Mouse (Mus musculus): ENCODE measurements around the gene Chchd1.

Chchd1 gene

DNA sequence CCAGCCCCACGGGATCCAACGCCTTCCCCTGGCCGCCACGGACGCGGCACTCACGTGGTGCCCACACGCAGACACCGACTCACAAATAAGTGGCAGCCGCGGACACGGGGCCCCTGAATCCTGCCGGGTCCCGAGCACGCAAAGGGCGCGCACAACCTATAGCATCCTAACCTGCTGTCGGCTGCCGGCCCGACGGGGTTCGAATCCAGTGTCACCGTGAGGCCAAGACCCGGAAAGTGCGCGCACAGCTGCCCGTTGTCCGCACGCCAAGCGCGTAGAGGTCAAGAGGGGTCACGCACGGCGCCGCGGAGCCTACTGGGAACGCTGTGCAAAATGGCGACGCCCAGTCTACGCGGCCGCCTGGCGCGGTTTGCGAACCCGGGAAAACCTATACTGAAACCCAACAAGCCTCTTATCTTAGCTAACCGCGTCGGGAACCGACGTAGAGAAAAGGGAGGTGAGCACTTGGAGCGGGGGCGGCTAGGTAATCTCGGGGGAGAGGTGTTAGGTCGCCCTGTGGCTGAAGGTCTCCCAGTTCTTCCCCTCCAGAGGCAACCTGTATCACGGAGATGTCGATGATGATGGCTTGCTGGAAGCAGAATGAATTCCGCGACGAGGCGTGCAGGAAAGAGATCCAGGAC lies at the start of gene Chchd1:
Gene Chchd1, plus strand, starts transcription at position 266 of the 641 bp plus-strand sequence.
- peak; percentile 94 for DNase-seq (ENCODE audit: extremely low spot score, low spot score)

DNA sequence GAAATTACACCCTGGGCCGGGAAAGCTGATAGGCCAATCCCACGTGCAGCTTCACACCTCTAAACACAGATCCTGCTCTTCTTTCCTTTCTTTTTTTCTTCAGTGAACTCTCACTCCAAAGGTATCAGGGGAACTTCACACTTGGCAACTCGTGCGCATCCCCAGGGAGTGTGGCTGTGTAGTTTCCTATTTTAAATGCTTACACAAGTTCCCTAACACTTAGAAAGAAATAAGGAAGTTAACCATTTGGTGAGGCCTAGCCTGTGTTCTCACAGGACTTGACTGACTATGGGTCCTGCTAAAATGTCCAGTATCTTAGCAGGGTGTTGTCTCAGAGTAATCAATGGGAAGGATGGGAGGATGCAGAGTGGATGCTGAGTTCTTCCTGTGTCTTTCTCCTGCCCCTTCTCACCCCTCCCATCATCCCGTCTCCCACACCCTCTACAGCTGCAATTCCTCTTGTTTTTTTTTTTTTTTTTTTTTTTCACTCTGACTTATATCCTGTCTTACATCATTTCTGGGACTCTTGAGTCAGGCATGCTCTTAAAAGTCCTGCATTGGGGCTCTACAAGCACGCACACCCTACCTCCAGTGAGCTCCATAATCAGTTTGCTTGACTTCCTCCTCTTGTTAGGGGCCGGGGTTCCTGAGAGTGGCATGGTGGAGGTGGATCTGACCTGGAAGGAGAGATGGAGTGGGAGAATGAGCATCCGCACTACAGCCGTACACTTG lies 48.0 kb upstream of the Chchd1 start:
- DNase-seq (ENCODE audit: extremely low spot score, low spot score) = no peak

DNA sequence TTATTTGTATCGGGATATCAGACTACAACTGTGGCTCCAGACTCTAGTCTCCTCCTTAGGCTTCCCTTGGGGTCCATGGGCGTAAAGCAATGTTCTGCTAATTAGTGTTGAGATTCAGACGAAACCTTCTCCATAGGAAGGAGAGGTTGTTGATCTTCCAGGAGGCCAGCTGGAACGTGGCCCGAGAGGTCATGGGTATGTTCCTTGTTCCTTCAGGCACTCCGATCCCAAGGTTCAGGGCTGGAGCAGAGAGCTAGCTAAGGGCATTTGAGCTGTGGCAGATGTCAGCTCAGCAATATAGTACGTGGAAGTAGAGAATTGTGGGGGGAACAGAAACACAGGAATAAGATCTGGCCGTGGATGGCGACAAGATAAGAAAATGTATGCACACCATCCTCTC lies 47.1 kb upstream of the Chchd1 start:
- no peak for DNase-seq (ENCODE audit: extremely low spot score, low spot score)

DNA sequence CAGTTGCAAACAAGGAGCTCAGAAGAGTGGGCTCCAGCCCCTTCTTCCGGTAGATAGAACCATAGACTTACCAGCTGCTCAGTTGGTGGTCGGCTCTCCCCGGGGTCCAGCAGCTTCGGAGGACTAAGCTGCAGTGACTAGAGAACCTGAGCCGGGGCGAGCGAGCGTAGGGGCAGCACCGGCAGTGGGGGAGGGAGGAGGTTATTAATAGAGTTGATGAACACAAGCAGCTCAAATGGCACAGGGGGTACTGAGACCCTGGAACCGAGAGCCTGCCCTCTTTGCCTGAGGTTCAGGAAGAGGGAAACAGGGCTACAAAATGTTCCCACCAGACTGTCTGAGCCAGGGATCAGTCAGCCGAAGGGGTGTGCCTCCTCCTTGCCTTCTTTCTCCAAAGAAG lies 46.4 kb upstream of the Chchd1 start, which contains the start of gene Myoz1:
Gene Myoz1, minus strand, starts transcription at position 180 of the 400 bp plus-strand sequence.
- DNase-seq (ENCODE audit: extremely low spot score, low spot score) = no peak

DNA sequence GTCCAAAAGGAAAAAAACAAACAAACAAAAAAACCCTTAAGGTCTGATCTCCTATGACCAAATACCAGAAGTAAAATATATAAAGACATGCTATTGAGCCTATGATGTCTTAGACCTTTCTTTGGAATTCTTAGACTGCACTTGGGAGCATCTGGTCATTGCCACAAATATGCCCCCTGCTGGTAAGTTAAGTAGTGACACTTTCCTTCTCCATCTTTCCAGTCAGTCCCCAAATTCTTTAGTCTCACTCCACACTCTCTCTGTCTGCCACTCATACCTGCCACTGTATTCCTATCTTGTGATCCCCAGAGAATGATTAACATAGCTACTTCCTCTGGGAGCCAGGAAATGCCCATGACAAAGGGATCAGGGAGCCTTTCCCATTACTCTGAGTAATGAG lies 44.5 kb upstream of the Chchd1 start:
- DNase-seq (ENCODE audit: extremely low spot score, low spot score) = peak; percentile 34

DNA sequence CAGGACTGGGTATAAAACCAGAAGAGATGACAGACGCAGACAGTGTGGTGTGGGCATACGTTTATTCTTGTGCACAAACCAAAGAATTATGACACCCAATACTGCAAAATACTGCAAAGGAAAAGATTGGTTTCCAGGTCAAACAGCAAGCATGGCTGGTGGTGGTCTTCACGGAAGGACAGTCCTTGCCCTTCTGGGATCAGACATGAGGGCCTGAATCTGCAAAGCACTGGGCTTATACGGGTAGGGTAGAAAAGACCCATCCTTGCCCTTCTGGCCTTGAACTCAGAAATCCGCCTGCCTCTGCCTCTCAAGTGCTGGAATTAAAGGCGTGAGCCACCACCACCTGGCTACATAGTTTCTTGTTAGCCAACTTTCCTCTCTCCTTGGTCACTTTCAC lies 43.9 kb upstream of the Chchd1 start:
- no peak for DNase-seq (ENCODE audit: extremely low spot score, low spot score)

DNA sequence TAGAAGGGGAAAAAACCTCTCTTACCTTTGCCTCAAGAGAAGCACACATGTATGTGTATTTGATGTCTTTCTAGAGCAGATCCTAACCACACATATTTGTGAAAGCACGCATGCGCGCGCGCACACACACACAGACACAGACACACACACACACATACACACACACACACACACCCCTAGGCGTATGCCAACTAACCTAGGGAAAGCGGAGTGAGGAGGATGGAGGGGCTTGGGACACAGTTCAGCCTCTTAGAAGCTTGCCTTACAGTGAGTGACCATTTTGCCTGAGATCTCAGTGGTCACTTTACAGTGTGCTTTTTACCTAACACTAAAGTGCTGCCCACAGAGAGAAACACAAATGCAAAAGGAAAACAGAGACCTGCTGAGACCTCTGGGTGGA lies 43.1 kb upstream of the Chchd1 start:
- no peak for DNase-seq (ENCODE audit: extremely low spot score, low spot score)

DNA sequence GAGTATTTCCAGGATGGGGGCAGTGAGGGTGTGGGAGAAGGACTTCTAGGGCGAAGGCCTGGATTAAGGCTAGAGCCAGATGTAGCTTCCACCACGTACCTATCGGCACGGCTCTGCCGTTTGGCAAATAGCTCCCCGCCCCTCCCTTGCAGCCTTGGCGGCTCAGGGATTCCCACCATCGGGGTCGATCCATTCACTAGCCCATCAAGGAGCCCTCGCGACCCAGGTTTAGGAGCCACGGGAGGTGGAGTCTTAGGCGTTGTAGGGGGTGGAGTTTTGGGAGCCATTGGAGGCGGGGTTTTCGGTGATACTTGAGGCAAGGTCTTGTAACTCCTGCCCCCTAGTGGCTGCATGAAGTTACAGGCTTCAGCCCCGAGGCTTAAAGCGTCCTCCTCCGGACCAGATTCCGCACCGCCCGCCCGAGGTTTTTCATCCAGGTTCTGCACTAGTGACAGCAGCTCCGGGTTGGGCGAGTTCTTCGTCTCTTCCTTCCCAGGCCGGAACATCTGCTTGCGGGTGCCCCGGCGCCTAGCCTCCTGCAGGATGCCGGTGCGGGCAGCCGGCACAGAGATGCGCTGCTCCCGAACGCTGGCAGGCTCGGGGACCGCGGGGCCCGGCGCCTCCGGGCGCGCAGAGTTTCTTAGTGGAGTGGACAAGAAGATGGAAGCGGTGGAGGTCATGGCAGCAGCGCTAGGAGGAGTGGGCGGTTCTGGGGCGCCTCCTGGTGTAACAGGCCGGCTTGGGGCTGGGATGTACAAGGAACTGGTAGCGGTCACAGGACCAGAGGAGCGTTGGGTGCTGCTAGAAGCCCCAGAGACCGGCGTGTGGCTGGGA lies 41.8 kb upstream of the Chchd1 start:
- peak; percentile 91 for DNase-seq (ENCODE audit: extremely low spot score, low spot score)

DNA sequence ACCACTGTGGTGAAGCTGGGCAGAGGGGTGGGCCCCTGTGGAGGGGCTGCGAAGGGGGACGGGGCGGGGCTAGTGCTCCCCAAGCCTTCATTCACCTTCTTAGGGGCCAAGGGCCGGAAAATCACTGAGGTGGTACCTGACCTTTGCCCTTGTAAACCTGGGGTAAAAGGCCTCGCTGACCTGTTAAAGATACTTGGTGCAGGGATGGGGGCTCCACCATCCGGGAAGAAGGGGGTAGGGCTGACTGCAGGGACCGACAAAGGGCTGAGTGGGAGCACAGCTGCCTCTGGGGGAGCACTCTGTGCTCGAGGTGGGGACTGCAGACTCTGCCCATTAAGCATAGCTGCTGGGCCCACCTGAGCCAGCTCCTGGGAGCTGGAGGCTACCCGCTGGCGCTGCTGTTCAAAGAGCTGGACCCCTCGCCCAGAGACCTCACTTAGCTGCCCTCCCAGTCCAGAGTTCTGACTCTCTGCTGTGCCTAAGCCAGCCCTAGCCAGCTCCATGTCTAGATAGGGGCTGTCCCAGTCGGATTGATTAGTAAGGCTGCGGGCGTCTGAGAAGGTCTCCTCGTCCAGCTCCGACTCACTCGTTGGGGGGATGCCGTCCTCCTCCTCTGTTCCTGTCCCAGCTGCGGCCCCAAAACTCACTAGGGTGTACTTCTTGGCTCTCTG lies 41.0 kb upstream of the Chchd1 start:
- DNase-seq (ENCODE audit: extremely low spot score, low spot score) = no peak

DNA sequence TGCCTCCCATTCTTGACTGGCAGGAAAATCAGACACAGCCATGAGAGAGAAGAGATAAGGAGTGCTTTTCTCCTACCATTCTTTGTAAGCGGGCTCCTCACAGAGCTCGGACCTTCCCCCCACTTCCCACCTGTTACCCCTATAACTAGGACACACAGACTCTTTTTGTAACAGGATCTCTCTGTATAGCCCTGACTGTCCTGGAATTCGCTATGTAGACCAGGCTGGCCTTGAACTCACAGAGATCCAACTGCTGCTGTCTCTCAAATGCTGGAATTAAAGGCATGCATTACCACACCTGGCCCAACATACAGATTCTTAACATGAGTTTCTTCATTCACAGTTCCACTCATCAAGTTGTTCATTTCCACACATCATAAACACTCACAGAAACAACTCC lies 40.1 kb upstream of the Chchd1 start:
- DNase-seq (ENCODE audit: extremely low spot score, low spot score) = no peak

DNA sequence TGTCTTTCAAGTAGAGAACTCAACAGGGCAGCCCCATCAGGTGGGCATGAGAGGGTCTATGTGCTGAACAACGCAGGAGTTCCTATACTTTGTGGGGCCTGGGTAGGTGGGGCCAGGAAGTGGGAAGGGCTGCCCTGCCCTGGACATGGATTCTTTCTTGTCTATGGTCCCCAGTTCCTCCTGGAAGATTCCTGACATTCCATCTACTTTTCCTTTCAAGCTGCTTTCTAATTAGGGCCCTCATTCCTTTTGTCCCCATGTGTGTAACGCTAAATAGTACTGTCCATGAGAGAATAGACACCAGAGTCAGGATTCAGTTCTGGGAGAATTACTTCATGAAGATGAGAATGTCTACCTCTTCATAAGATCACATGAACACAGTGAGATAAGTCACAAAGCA lies 39.2 kb upstream of the Chchd1 start:
- no peak for DNase-seq (ENCODE audit: extremely low spot score, low spot score)

DNA sequence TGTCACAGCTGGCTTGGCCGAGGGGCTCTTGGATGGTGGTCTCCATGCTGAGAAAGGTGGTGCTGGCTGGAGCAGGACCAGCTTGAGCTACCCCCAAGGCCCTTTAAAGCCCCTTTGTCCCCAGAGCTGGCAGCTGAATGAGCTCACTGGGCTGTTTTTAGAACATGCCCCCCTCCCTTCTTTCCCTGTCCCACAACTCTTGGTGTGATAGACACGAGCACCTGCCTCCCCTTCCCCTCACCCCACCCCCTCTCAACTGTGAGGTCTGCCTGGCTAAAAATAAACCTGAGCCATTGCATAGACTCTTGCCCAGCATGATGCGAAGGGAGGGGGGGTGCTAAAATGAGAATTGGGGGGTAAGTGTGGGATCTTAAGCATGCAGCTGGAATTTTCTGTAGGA lies 38.4 kb upstream of the Chchd1 start:
- DNase-seq (ENCODE audit: extremely low spot score, low spot score) = no peak

DNA sequence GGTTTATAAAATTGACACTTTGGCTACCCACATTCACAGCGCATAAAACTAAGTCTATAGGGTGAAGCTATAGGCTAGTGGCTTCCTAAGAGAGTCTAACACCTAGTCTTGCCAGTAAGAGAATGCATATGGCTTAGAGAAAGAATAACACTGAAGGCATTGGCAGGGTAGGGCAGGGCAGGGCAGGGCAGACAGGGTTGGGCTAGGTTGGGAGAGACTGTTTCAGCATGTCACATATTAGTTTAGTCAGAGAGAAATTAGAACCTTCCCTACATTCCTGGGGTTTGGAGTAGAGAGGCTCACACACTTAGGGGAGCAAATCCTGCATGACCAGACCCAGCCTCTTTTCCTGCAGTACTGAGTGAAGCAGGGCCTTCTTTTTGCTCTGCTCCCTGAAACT lies 35.3 kb upstream of the Chchd1 start:
- no peak for DNase-seq (ENCODE audit: extremely low spot score, low spot score)

DNA sequence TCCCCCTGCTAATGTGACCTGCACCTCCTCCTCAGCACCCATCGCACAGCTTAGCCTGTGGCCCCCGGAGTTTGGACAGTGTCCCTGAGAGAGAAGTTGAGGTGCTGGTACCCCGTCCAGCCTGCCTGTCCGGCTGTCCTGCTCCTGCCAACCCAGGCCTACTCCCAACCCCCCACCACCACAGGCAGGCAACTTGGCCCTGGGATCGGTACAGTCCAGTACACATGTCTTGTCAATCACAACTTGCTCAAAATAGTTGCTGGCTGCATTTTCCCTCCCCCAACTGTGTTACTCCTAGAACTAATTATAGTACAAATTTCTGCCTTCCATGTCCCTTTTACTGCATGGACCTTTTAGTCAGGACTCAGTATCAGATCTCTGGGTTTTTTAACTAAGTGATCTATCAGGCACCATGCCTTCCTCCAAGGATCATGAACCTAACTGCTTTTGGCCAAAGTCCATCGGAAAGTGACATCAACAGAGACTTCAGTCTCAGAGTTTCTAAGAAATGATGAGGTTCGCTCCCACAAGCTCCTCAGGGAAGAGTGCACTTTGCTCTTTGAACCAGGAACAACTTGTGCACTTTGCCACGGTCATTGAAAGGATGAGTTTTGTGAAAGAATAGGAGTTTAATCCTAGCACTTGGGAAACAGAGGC lies 34.5 kb upstream of the Chchd1 start, which contains the start of gene Synpo2l:
Gene Synpo2l, minus strand, starts transcription at position 201 of the 657 bp plus-strand sequence.
- no peak for DNase-seq (ENCODE audit: extremely low spot score, low spot score)

DNA sequence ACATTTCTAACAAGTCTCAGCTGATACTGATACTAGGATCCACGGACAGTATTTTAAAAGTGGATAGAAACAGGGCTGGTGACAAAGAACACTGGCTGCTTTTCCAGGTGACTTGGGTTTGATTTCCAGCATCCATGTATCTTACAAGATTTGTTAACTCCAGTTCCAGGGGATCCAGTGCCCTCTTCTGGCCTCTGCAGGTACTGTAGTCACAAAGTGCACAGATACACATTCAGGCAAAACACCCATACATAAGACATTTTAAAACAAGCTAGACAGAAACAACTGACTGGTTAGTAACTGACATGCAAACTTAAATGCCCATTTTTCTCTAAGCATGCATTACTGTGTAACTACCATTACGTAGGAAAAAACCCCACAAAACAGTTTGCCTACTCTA lies 29.8 kb upstream of the Chchd1 start:
- DNase-seq (ENCODE audit: extremely low spot score, low spot score) = no peak

DNA sequence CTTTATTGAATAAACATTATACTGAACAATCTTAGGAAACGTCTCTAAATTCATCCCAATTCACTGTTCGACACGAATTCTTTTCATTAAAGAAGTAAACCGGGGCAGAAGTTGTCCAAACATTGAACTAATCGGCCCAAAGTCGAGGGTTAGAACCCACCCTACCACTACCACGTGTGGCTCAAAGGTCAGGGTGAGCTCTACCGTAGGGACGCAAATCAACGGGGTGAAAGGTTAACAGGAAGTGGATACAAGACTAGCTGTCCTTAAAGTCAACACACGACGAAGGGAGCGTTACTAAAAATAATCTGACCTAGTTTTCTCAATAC lies 29.1 kb upstream of the Chchd1 start:
- peak; percentile 42 for DNase-seq (ENCODE audit: extremely low spot score, low spot score)

DNA sequence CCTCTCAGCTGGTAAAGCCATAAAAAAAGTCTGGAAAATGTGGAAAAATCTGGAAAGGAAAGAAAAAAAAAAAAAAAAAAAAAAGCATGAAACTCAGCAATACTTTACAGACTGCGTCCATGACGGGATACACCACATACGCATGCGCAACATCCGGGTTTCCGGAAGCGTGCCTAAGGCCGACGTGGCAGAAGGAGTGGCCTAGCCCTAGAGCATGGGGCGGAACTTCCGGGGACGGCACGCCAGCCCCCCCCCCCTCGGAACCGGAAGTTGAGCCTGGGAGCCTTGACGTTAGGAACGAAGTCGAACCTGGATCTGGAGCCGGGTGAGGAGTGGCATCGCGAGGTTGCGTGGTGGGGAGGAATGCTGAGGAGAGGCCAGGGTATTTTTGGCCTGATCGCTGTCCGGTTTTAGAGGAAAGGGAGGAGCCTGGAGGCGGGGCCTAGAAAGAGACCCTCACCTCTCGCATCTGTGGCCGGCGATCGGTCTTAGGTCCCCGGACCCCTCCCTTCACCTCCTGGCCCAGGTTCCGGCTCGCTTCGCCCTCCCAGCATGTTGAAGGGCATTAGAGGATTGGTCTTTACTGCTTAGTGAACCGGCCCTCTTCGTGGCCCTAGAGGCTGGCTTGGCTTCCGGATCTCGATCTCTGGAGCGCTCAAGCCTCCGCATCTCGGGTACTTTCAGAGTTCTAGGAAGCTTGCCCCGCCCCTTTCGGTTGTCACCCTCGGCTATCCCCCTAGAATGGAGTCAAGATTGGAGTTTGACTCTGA lies 28.6 kb upstream of the Chchd1 start, which contains the start of gene Sec24c:
Gene Sec24c, plus strand, starts transcription at position 245 of the 770 bp plus-strand sequence.
- peak; percentile 100 for DNase-seq (ENCODE audit: extremely low spot score, low spot score)

DNA sequence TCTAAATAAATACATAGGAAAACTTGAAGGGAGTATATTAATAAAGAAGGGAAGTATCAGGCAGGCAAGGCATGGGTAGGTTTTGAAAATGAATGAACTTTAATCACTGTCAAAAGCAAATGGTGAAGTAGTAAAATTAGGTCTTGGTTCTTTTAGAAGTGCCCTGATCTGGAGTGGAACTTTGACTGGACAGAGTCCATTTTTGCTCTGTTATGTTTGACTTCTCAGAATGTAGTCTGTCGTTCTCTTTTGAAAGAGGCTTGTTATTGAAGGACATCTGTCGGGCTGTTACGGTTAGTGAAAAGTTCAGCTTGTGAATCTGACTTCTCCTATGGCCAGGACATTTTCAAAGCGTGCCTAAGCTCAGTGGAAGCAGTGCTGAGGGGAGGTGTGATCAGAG lies 24.9 kb upstream of the Chchd1 start:
- DNase-seq (ENCODE audit: extremely low spot score, low spot score) = no peak

DNA sequence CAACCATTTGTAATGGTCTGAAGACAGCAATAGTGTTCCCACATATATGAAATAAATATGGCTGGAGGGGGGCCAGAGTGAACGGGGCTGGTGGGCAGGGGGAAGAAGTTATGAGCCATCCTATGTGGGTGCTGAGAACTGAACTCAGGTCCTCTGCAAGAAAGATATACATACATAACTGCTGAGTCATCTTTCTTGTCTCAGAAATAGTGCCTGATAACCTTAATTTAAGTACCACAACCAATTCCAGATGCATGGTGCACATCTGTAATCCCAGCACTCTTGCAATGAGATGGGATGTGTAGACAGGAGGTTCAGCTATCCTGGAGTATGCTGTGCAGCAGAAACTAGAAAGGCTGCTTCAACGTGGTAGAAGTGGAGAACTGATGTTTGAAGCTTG lies 21.1 kb upstream of the Chchd1 start:
- no peak for DNase-seq (ENCODE audit: extremely low spot score, low spot score)

DNA sequence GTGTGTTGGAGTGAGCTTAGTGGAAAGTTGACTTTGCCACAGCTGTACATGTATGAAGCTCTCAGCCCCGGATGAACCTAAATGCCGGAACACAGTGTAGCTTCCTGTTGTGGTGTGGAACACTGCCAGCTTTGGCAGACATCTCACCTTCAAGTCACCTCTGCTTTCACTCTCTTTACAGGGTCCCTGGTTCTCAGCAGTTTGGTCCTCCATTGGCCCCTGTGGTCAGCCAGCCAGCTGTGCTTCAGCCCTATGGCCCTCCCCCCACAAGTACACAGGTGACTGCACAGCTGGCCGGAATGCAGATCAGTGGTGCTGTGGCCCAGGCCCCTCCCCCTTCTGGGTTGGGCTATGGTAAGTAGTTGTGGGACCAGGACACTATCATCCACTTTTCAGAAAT lies 20.3 kb upstream of the Chchd1 start:
- DNase-seq (ENCODE audit: extremely low spot score, low spot score) = no peak
